Mouse (Mus musculus) adrenal gland, postnatal 4 days (tissue): ENCODE results near the gene Errfi1. TPM values are rescaled to one million over a fixed set of nuclear protein-coding genes. Genes with fewer than 3 reads are reported as not detected.
"Not testable (repeated sequence)": the region's sequence is repeated elsewhere in the genome, so short reads cannot be mapped to it uniquely, and the experiment has no call there.

ENCODE experiments used
- DNase-seq, 2 experiments: peaks; one replicate each; pipeline ENCODE4 v3.0.0; 2021 to 2022; ENCODE audit warnings: low spot score in 2 of 2, mixed read lengths in 2 of 2
- total RNA-seq, 2 experiments: library from RNA; stranded (reverse); gene quantifications; 2 replicates each; pipeline ENCODE4 v1.2.3; 2021

Errfi1 gene
- total RNA-seq, 2 experiments from 2014 or later: 26.9 to 39.3 TPM

- DNase-seq: no peak
Observed at GRCm38 (mm10) chr4:150875393-150875792, 21.7 kb downstream of the Errfi1 start.

- no peak for DNase-seq
Observed at GRCm38 (mm10) chr4:150879631-150880030, 25.9 kb downstream of the Errfi1 start.

- DNase-seq: no peak
Observed at GRCm38 (mm10) chr4:150880364-150880763, 26.6 kb downstream of the Errfi1 start.

GRCm38 (mm10) chr4:150882632-150883031 lies 28.9 kb downstream of the Errfi1 start:
- no peak for DNase-seq

- no peak for DNase-seq
Observed at GRCm38 (mm10) chr4:150887903-150888302, 34.2 kb downstream of the Errfi1 start.

GRCm38 (mm10) chr4:150888492-150888891 lies 34.8 kb downstream of the Errfi1 start:
- no peak for DNase-seq

- DNase-seq: no peak
Observed at GRCm38 (mm10) chr4:150889273-150889954, 35.7 kb downstream of the Errfi1 start.

GRCm38 (mm10) chr4:150889955-150890315 lies 36.2 kb downstream of the Errfi1 start:
- DNase-seq: no peak

- no peak for DNase-seq
Observed at GRCm38 (mm10) chr4:150891308-150891707, 37.6 kb downstream of the Errfi1 start.

GRCm38 (mm10) chr4:150894718-150895501 lies 41.2 kb downstream of the Errfi1 start:
- DNase-seq: no peak

- no peak for DNase-seq
Observed at GRCm38 (mm10) chr4:150896896-150897624, 43.3 kb downstream of the Errfi1 start.

GRCm38 (mm10) chr4:150898716-150899365 lies 45.1 kb downstream of the Errfi1 start:
- peak in 1 of 2 experiments; percentile 74 for DNase-seq

GRCm38 (mm10) chr4:150900486-150900885 lies 46.8 kb downstream of the Errfi1 start:
- DNase-seq: no peak

GRCm38 (mm10) chr4:150901651-150902050 lies 47.9 kb downstream of the Errfi1 start:
- peak; percentile 53 to 62 for DNase-seq

- DNase-seq: no peak
Observed at GRCm38 (mm10) chr4:150902062-150902461, 48.3 kb downstream of the Errfi1 start.

GRCm38 (mm10) chr4:150903091-150903742 lies 49.5 kb downstream of the Errfi1 start:
- DNase-seq: no peak

- no peak for DNase-seq
Observed at GRCm38 (mm10) chr4:150907099-150907498, 53.4 kb downstream of the Errfi1 start.

- DNase-seq: not testable (repeated sequence)
Observed at GRCm38 (mm10) chr4:150908512-150908911, 54.8 kb downstream of the Errfi1 start.

GRCm38 (mm10) chr4:150909451-150910156 lies 55.9 kb downstream of the Errfi1 start:
- peak; percentile 98 to 99 for DNase-seq
